10 mouse cellular contexts compared by ENCODE assay signal in genomic region chr16:18194208-18194985, GRCm38 (mm10). TPM values are rescaled to one million over a fixed set of nuclear protein-coding genes. Genes with fewer than 3 reads are reported as not detected.
DNase-seq lines count a peak whose midpoint lies in the region; ATAC-seq lines count a peak whose summit lies in the region.
"Had no signal": no experiment of that assay in that cellular context is flagged by ENCODE, and none has a peak within 500 bp of the region (broad histone marks: within the 10 kb centered on the region; RNA-seq: fewer than 3 reads in every experiment).

No protein-coding gene starts in this region.

- 0 out of 2 replicates have a peak, but pooled peaks have one; percentile 32 for ATAC-seq in hindbrain, embryonic 15.5 days (ENCODE audit: low FRiP score, low read depth)
- no peak for ATAC-seq in megakaryocyte-erythroid progenitor cell, adult 5-6 weeks (replicated peaks; ENCODE audit: low FRiP score, low TSS enrichment, poor library complexity, severe bottlenecking)
- no peak for ATAC-seq in cerebellum, adult (ENCODE audit: insufficient number of reproducible peaks, low FRiP score, low TSS enrichment)

- 0 out of 2 replicates have a peak overlapping the region, but pooled peaks have one; percentile 21 for H3K27ac ChIP-seq in hindbrain, embryonic 15.5 days (replicated peaks)
- peak overlapping the region; percentile 60 for H3K27ac ChIP-seq in macrophage
- H3K27ac ChIP-seq: liver, embryonic 13.5 days had no signal

- H3K9me3 ChIP-seq in hindbrain, embryonic 15.5 days: no peaks in the 10 kb centered on the region
- H3K9me3 ChIP-seq: liver, embryonic 13.5 days had no signal

- 0 out of 2 replicates have a peak overlapping the region, but pooled peaks have one; percentile 1 for H3K4me2 ChIP-seq in hindbrain, embryonic 15.5 days
- H3K4me2 ChIP-seq: liver, embryonic 13.5 days had no signal

- 36% methylated on average over 15 of the region's 15 CpGs for WGBS in hindbrain, embryonic 15.5 days
- 89% methylated on average over 15 of the region's 15 CpGs for WGBS in macrophage (ENCODE audit: missing documents)

- H3K4me3 ChIP-seq in hindbrain, embryonic 15.5 days: no peak overlapping the region
- no peak overlapping the region for H3K4me3 ChIP-seq in macrophage (ENCODE audit: inconsistent target)
- H3K4me3 ChIP-seq: liver, embryonic 13.5 days had no signal

- no peaks in the 10 kb centered on the region for H3K27me3 ChIP-seq in hindbrain, embryonic 15.5 days
- H3K27me3 ChIP-seq: liver, embryonic 13.5 days had no signal

- H3K4me1 ChIP-seq in hindbrain, embryonic 15.5 days (replicated peaks): peaks cover 31% of the 10 kb centered on the region
- H3K4me1 ChIP-seq: liver, embryonic 13.5 days had no signal

- H3K36me3 ChIP-seq in hindbrain, embryonic 15.5 days: no peaks in the 10 kb centered on the region
- no peaks in the 10 kb centered on the region for H3K36me3 ChIP-seq in macrophage (ENCODE audit: inconsistent target)
- H3K36me3 ChIP-seq: liver, embryonic 13.5 days had no signal

- H3K79me2 ChIP-seq in macrophage (ENCODE audit: inconsistent target): no peaks in the 10 kb centered on the region

- peak; percentile 14 for DNase-seq in adrenal gland, postnatal 14 days
- DNase-seq in adrenal gland, adult (ENCODE audit: inconsistent age in 2 of 2, low spot score in 1 of 2): no peak
- peak; percentile 15 for DNase-seq in ZHBTc4 (ENCODE audit: low read depth, low spot score)
- no peak for DNase-seq in heart, adult 11 months
- DNase-seq: liver, embryonic 13.5 days had no signal

- peak overlapping the region; percentile 13; the same call in 1 of the 2 replicates for H3K9ac ChIP-seq in hindbrain, embryonic 15.5 days
- H3K9ac ChIP-seq: liver, embryonic 13.5 days had no signal

RNA-seq across cellular contexts. Expression of gene Ccdc188, which starts 23.3 kb away (rescaled TPM):
- not detected in 2 replicates for total RNA-seq in adrenal gland, postnatal 14 days (2021)
- polyA plus RNA-seq in hindbrain, embryonic 15.5 days (2015; fragmentation: Nextera tagmentation; extraction: Ambion mirVana): not detected in 2 replicates
- total RNA-seq in macrophage (2018; cell fraction: chromatin; rRNA removed): not detected
- not detected for total RNA-seq in macrophage (2018; cell fraction: cytosol; rRNA removed)
- total RNA-seq in macrophage (2018; cell fraction: nucleus; rRNA removed): not detected
- polyA plus RNA-seq in macrophage (2018): not detected in 3 replicates
- total RNA-seq in megakaryocyte-erythroid progenitor cell, adult 5-6 weeks (2014; fragmentation: Nextera tagmentation): not detected in 2 replicates
- total RNA-seq in megakaryocyte-erythroid progenitor cell, adult 5-6 weeks (2017): not detected in 2 replicates
- total RNA-seq: common myeloid progenitor, adult 5-6 weeks had no signal
- polyA plus RNA-seq: liver, embryonic 13.5 days had no signal

RNA-seq across cellular contexts. Expression of gene Zdhhc8, which starts 40.5 kb away (rescaled TPM):
- 18.6 and 22.0 TPM in 2 replicates for total RNA-seq in adrenal gland, postnatal 14 days (2021)
- polyA plus RNA-seq in hindbrain, embryonic 15.5 days (2015; fragmentation: Nextera tagmentation; extraction: Ambion mirVana): 16.3 and 19.7 TPM in 2 replicates
- 10 to 100 TPM in 8 of 26 experiments, 1 to 10 TPM in 18; 1.8 to 16.3 (median 7.2) TPM for total RNA-seq in macrophage (2018; cell fraction: chromatin; rRNA removed)
- 10 to 100 TPM in 9 of 26 experiments, 1 to 10 TPM in 17; 5.0 to 17.8 (median 8.7) TPM for total RNA-seq in macrophage (2018; cell fraction: cytosol; rRNA removed)
- 10 to 100 TPM in 12 of 26 experiments, 1 to 10 TPM in 14; 4.2 to 22.1 (median 9.6) TPM for total RNA-seq in macrophage (2018; cell fraction: nucleus; rRNA removed)
- 6.7 to 9.5 TPM (median 8.9 TPM) in 3 replicates for polyA plus RNA-seq in macrophage (2018)
- 3.1 and 4.8 TPM in 2 replicates for total RNA-seq in megakaryocyte-erythroid progenitor cell, adult 5-6 weeks (2014; fragmentation: Nextera tagmentation)
- total RNA-seq in megakaryocyte-erythroid progenitor cell, adult 5-6 weeks (2017): 0.56 and 4.5 TPM in 2 replicates

RNA-seq across cellular contexts. Expression of gene Trmt2a, which starts 54.1 kb away (rescaled TPM):
- 41.0 and 47.0 TPM in 2 replicates for total RNA-seq in adrenal gland, postnatal 14 days (2021)
- polyA plus RNA-seq in hindbrain, embryonic 15.5 days (2015; fragmentation: Nextera tagmentation; extraction: Ambion mirVana): 94.7 and 98.9 TPM in 2 replicates
- total RNA-seq in macrophage (2018; cell fraction: chromatin; rRNA removed): 100 to 1,000 TPM in 15 of 26 experiments, 10 to 100 TPM in 11; 40.9 to 207 (median 119) TPM
- 10 to 100 TPM; 19.5 to 49.5 (median 40.8) TPM for total RNA-seq in macrophage (2018; cell fraction: cytosol; rRNA removed)
- 100 to 1,000 TPM in 7 of 26 experiments, 10 to 100 TPM in 19; 32.2 to 191 (median 68.2) TPM for total RNA-seq in macrophage (2018; cell fraction: nucleus; rRNA removed)
- 38.8 to 85.1 TPM (median 48.0 TPM) in 3 replicates for polyA plus RNA-seq in macrophage (2018)
- total RNA-seq in megakaryocyte-erythroid progenitor cell, adult 5-6 weeks (2014; fragmentation: Nextera tagmentation): 162 and 237 TPM in 2 replicates
- total RNA-seq in megakaryocyte-erythroid progenitor cell, adult 5-6 weeks (2017): 56.6 and 73.7 TPM in 2 replicates

RNA-seq across cellular contexts. Expression of gene Ranbp1, which starts 54.1 kb away (rescaled TPM):
- total RNA-seq in adrenal gland, postnatal 14 days (2021): 139 and 155 TPM in 2 replicates
- polyA plus RNA-seq in hindbrain, embryonic 15.5 days (2015; fragmentation: Nextera tagmentation; extraction: Ambion mirVana): 373 and 402 TPM in 2 replicates
- total RNA-seq in macrophage (2018; cell fraction: chromatin; rRNA removed): 10 to 100 TPM in 25 of 26 experiments, 1 to 10 TPM in 1; 9.3 to 75.6 (median 18.2) TPM
- total RNA-seq in macrophage (2018; cell fraction: cytosol; rRNA removed): 100 to 1,000 TPM in 9 of 26 experiments, 10 to 100 TPM in 17; 69.7 to 126 (median 94.2) TPM
- total RNA-seq in macrophage (2018; cell fraction: nucleus; rRNA removed): 10 to 100 TPM; 11.8 to 86.2 (median 39.3) TPM
- polyA plus RNA-seq in macrophage (2018): 67.3 to 311 TPM (median 228 TPM) in 3 replicates
- 485 and 544 TPM in 2 replicates for total RNA-seq in megakaryocyte-erythroid progenitor cell, adult 5-6 weeks (2014; fragmentation: Nextera tagmentation)
- 572 and 765 TPM in 2 replicates for total RNA-seq in megakaryocyte-erythroid progenitor cell, adult 5-6 weeks (2017)

Comparison
In these comparisons a context has a peak if more than half of its experiments do, and no peak if none do; other contexts are left out.
1. DNase-seq: peak in adrenal gland, postnatal 14 days (single experiment) and ZHBTc4 (single experiment); none in adrenal gland, adult (0 of 2) and heart, adult 11 months (single experiment).